Mouse (Mus musculus) MEL (cell line): ENCODE measurements around the gene Dennd2a. TPM values are rescaled to one million over a fixed set of nuclear protein-coding genes. Genes with fewer than 3 reads are reported as not detected.

Source experiments
- DNase-seq: peaks from one replicate; pipeline ENCODE4 v3.0.0; 2011; ENCODE audit warnings: low read depth, low spot score
- H3K27ac ChIP-seq: 2 replicates; pipeline ENCODE4 v1.5.1; 2012; ENCODE audit warnings: low read depth, mild to moderate bottlenecking, control low read depth, low read length, moderate library complexity; ENCODE audit not compliant: control insufficient read depth
- H3K27me3 ChIP-seq, 2 experiments: fragments of 150-350 bp in 1 of 2; sonication (generic) in 1 of 2; 2 replicates each; pipeline ENCODE4 v1.6.1; 2012; ENCODE audit warnings: low read length in 2 of 2, mild to moderate bottlenecking in 2 of 2, improper control_type of control experiment in 1 of 2, moderate library complexity in 1 of 2; ENCODE audit not compliant: insufficient read depth in 2 of 2, control insufficient read depth in 1 of 2
- H3K36me3 ChIP-seq, 2 experiments: 2 replicates each; pipeline ENCODE4 v1.6.1; 2012 to 2014; ENCODE audit warnings: low read length in 2 of 2, improper control_type of control experiment in 1 of 2, inconsistent platforms in 1 of 2, mild to moderate bottlenecking in 1 of 2; ENCODE audit not compliant: insufficient read depth in 2 of 2, control insufficient read depth in 1 of 2
- H3K4me1 ChIP-seq, 2 experiments: fragments of 150-350 bp in 1 of 2; sonication (generic) in 1 of 2; 2 replicates each; pipeline ENCODE4 v1.6.1; 2012; ENCODE audit warnings: low read length in 2 of 2, improper control_type of control experiment in 1 of 2, mild to moderate bottlenecking in 1 of 2; ENCODE audit not compliant: insufficient read depth in 2 of 2, control insufficient read depth in 1 of 2
- H3K4me3 ChIP-seq, 2 experiments: fragments of 150-350 bp in 1 of 2; sonication (generic) in 1 of 2; 2 replicates each; pipeline ENCODE4 v1.5.1; 2012; ENCODE audit warnings: low read depth in 2 of 2, low read length in 2 of 2, mild to moderate bottlenecking in 2 of 2, moderate library complexity in 2 of 2, control low read depth in 1 of 2, improper control_type of control experiment in 1 of 2; ENCODE audit not compliant: control insufficient read depth in 1 of 2, insufficient read depth in 1 of 2
- H3K79me2 ChIP-seq: 2 replicates; pipeline ENCODE4 v1.6.1; 2012; ENCODE audit warnings: mild to moderate bottlenecking, low read length, moderate library complexity; ENCODE audit not compliant: control insufficient read depth, poor library complexity, insufficient read depth
- H3K9ac ChIP-seq: 2 replicates; pipeline ENCODE4 v1.6.1; 2012; ENCODE audit warnings: low read depth, mild to moderate bottlenecking, control low read depth, low read length, moderate library complexity; ENCODE audit not compliant: control insufficient read depth, poor library complexity, severe bottlenecking
- H3K9me3 ChIP-seq: fragments of 150-350 bp; sonication (generic); replicated peaks from 2 replicates; pipeline ENCODE4 v1.6.1; 2012; ENCODE audit warnings: mild to moderate bottlenecking, low read length, improper control_type of control experiment, moderate library complexity; ENCODE audit not compliant: insufficient read depth
- BHLHE40 ChIP-seq: IDR thresholded peaks from 2 replicates; pipeline ENCODE4 v1.6.1; 2012; ENCODE audit warnings: low read depth, mild to moderate bottlenecking, inconsistent platforms, low read length, improper control_type of control experiment, borderline replicate concordance
- CHD1 ChIP-seq: IDR thresholded peaks from 2 replicates; pipeline ENCODE4 v1.6.1; 2012; ENCODE audit warnings: low read depth, mild to moderate bottlenecking, inconsistent platforms, low read length, improper control_type of control experiment
- CTCF ChIP-seq, 3 experiments: IDR thresholded peaks in 2 of 3; conservative IDR thresholded peaks in 1 of 3; 2 replicates each; pipeline ENCODE4 v1.5.1; 2011 to 2012; ENCODE audit warnings: low read length in 3 of 3, low read depth in 2 of 3, mild to moderate bottlenecking in 2 of 3, improper control_type of control experiment in 1 of 3, inconsistent platforms in 1 of 3, mixed read lengths in 1 of 3, moderate library complexity in 1 of 3; ENCODE audit not compliant: control insufficient read depth in 1 of 3, insufficient read depth in 1 of 3, poor library complexity in 1 of 3, severe bottlenecking in 1 of 3
- E2F4 ChIP-seq: IDR thresholded peaks from 2 replicates; pipeline ENCODE4 v1.6.1; 2011; ENCODE audit warnings: low read depth, low read length, improper control_type of control experiment, borderline replicate concordance
- ELF1 ChIP-seq: IDR thresholded peaks from 2 replicates; pipeline ENCODE4 v1.6.1; 2014; ENCODE audit warnings: low read depth, mild to moderate bottlenecking, inconsistent platforms, low read length, improper control_type of control experiment, moderate library complexity
- EP300 ChIP-seq, 2 experiments: IDR thresholded peaks; 2 replicates each; pipeline ENCODE4 v1.6.1; 2011; ENCODE audit warnings: improper control_type of control experiment in 2 of 2, low read length in 2 of 2, low read depth in 1 of 2, mild to moderate bottlenecking in 1 of 2
- ETS1 ChIP-seq: IDR thresholded peaks from 2 replicates; pipeline ENCODE4 v1.6.1; 2012; ENCODE audit warnings: low read depth, mild to moderate bottlenecking, inconsistent platforms, low read length, improper control_type of control experiment, moderate library complexity
- GATA1 ChIP-seq: IDR thresholded peaks from 2 replicates; pipeline ENCODE4 v1.6.1; 2011; ENCODE audit warnings: low read depth, low read length, improper control_type of control experiment
- JUND ChIP-seq: IDR thresholded peaks from 2 replicates; pipeline ENCODE4 v1.6.1; 2011; ENCODE audit warnings: low read depth, mild to moderate bottlenecking, improper control_type of control experiment, low read length
- MAX ChIP-seq: IDR thresholded peaks from 2 replicates; pipeline ENCODE4 v1.6.1; 2011; ENCODE audit warnings: low read length, improper control_type of control experiment
- MAZ ChIP-seq: IDR thresholded peaks from 2 replicates; pipeline ENCODE4 v1.6.1; 2012; ENCODE audit warnings: low read depth, mild to moderate bottlenecking, inconsistent platforms, low read length, improper control_type of control experiment
- MEF2A ChIP-seq: IDR thresholded peaks from 2 replicates; pipeline ENCODE4 v1.6.1; 2014; ENCODE audit warnings: low read depth, mild to moderate bottlenecking, inconsistent platforms, low read length, improper control_type of control experiment; ENCODE audit not compliant: poor library complexity, insufficient replicate concordance, severe bottlenecking; ENCODE audit errors: extremely low read depth
- MXI1 ChIP-seq: IDR thresholded peaks from 2 replicates; pipeline ENCODE4 v1.6.1; 2011; ENCODE audit warnings: mild to moderate bottlenecking, low read depth, low read length, improper control_type of control experiment
- MYC ChIP-seq: IDR thresholded peaks from 2 replicates; pipeline ENCODE4 v1.6.1; 2011; ENCODE audit warnings: low read depth, mild to moderate bottlenecking, low read length, improper control_type of control experiment, moderate library complexity
- NELFE ChIP-seq: IDR thresholded peaks from 2 replicates; pipeline ENCODE4 v1.6.1; 2011; ENCODE audit warnings: low read depth, low read length, improper control_type of control experiment
- POLR2AphosphoS5 ChIP-seq: IDR thresholded peaks from 2 replicates; pipeline ENCODE4 v1.6.1; 2012; ENCODE audit warnings: low read depth, borderline replicate concordance, mild to moderate bottlenecking, inconsistent platforms, low read length, moderate library complexity, mixed read lengths
- RAD21 ChIP-seq: IDR thresholded peaks from 2 replicates; pipeline ENCODE4 v1.6.1; 2011; ENCODE audit warnings: mild to moderate bottlenecking, low read depth, low read length, improper control_type of control experiment
- SIN3A ChIP-seq: IDR thresholded peaks from 2 replicates; pipeline ENCODE4 v1.6.1; 2012; ENCODE audit warnings: low read length, improper control_type of control experiment, inconsistent platforms
- SMC3 ChIP-seq: IDR thresholded peaks from 2 replicates; pipeline ENCODE4 v1.6.1; 2011; ENCODE audit warnings: low read depth, low read length, improper control_type of control experiment
- TAL1 ChIP-seq: IDR thresholded peaks from 2 replicates; pipeline ENCODE4 v1.6.1; 2012; ENCODE audit warnings: mild to moderate bottlenecking, inconsistent platforms, low read length, moderate library complexity, mixed read lengths
- UBTF ChIP-seq: IDR thresholded peaks from 2 replicates; pipeline ENCODE4 v1.6.1; 2012; ENCODE audit warnings: low read depth, mild to moderate bottlenecking, inconsistent platforms, low read length, improper control_type of control experiment, moderate library complexity, borderline replicate concordance; ENCODE audit not compliant: insufficient read depth
- USF2 ChIP-seq, 2 experiments: IDR thresholded peaks; 2 replicates each; pipeline ENCODE4 v1.6.1; 2011 to 2012; ENCODE audit warnings: improper control_type of control experiment in 2 of 2, low read length in 2 of 2, borderline replicate concordance in 1 of 2, inconsistent platforms in 1 of 2, low read depth in 1 of 2, mild to moderate bottlenecking in 1 of 2; ENCODE audit not compliant: insufficient read depth in 1 of 2
- ZNF384 ChIP-seq: IDR thresholded peaks from 2 replicates; pipeline ENCODE4 v1.6.1; 2012; ENCODE audit warnings: low read depth, mild to moderate bottlenecking, inconsistent platforms, low read length, improper control_type of control experiment
- polyA plus RNA-seq, 2 experiments: library from polyadenylated mRNA; stranded (reverse) in 1 of 2; unstranded in 1 of 2; fragments of >175 nt in 1 of 2; fragments of >200 nt in 1 of 2; gene quantifications; 2 replicates each; pipeline versions ENCODE4 v1.2.1 to v1.2.4; 2012; ENCODE audit warnings: low replicate concordance in 2 of 2, low read depth in 1 of 2; ENCODE audit not compliant: insufficient read length in 2 of 2, insufficient read depth in 1 of 2, missing spikeins in 1 of 2
- total RNA-seq: library from RNA; depleted of rRNA; stranded (reverse); fragments of 300-350 nt; gene quantifications from 2 replicates; pipeline ENCODE4 v1.2.3, GENCODE M21; 2012

Dennd2a gene
- total and polyA plus RNA-seq, 3 experiments, result 0.15 TPM; not detected in 2

DNA sequence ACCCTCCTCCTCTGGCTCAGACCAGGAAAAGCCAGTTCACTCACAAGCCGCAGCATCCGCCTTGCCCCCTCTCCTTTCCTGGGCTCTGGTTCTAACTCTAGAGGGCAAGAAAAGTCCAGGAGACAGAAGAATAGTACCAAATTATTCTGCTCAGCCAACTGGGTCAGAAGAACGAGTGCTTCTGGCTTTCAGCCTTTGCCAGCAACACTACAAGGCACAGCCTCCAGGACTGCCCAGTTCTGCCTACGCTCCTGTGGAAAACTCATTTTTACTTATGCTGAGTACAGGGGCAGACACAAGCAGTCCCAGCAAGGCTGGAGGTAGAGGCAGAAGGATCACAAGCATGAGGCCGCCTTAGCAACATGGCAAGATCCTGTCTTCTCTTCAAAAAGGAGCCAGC lies 9.6 kb downstream of the Dennd2a start:
- Histone ChIP-seq H3K4me3 (no peak overlapping the region), H3K9me3 (no peaks in the 10 kb centered on the region), H3K9ac (no peak overlapping the region), H3K4me1 (no peaks in the 10 kb centered on the region), H3K79me2 (no peaks in the 10 kb centered on the region), H3K27me3 (peaks cover 2 to 3% of the 10 kb centered on the region in 2 experiments), H3K36me3 (no peaks in the 10 kb centered on the region)
- no peak for DNase-seq
- TF ChIP-seq SMC3, result no peak
- TF ChIP-seq SIN3A, result no peak
- TF ChIP-seq RAD21, result no peak
- TF ChIP-seq JUND, result no peak
- no peak for TF ChIP-seq CHD1
- TF ChIP-seq CTCF (IDR thresholded peaks at IDR 0.05 in 2 of 3, conservative IDR thresholded peaks at IDR 0.05 in 1 of 3; ENCODE audit: control insufficient read depth in 1 of 3, insufficient read depth in 1 of 3, low read depth in 2 of 3, low read length in 3 of 3, poor library complexity in 1 of 3, severe bottlenecking in 1 of 3), result no peak
- no peak for TF ChIP-seq GATA1
- no peak for TF ChIP-seq MAX
- TF ChIP-seq, all 39 proteins: peak for 0
- no peak overlapping the region for H3K27ac ChIP-seq

DNA sequence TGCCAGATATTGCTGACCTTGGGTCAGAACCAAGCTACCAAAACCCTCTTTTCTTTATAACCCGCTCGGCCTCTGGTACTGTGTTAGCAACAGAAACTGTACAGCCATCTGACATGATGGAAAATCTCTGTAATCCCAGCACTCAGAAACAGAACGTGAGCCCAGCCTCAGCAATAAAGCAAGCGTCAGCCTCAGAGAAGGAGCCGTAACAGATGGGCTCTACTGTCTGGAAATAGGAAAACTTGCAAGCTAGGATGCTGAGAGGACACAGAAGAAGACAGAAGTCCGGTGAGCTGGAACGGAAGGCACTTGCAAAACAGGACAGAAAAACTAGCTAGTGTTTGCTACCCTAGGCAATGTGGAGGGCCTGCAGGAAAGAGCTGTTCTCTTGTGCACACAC lies 12.2 kb downstream of the Dennd2a start:
- Histone ChIP-seq H3K79me2 (no peaks in the 10 kb centered on the region), H3K4me3 (no peak overlapping the region)
- TF ChIP-seq GATA1, result no peak
- TF ChIP-seq EP300 (IDR thresholded peaks at IDR 0.05; ENCODE audit: low read depth in 1 of 2, low read length in 2 of 2), result no peak
- TF ChIP-seq MEF2A, result no peak
- no peak for TF ChIP-seq POLR2AphosphoS5
- no peak for TF ChIP-seq SIN3A
- no peak for TF ChIP-seq UBTF
- TF ChIP-seq JUND, result no peak
- TF ChIP-seq MYC, result no peak
- TF ChIP-seq ETS1, result no peak
- no peak for TF ChIP-seq USF2 (IDR thresholded peaks at IDR 0.05; ENCODE audit: borderline replicate concordance in 1 of 2, insufficient read depth in 1 of 2, low read depth in 1 of 2, low read length in 2 of 2)
- no peak for TF ChIP-seq TAL1
- no peak for TF ChIP-seq MAZ
- no peak for TF ChIP-seq ELF1
- no peak for TF ChIP-seq MXI1
- no peak for TF ChIP-seq MAX
- TF ChIP-seq ZNF384, result no peak
- TF ChIP-seq NELFE, result no peak
- no peak for TF ChIP-seq E2F4
- no peak for TF ChIP-seq BHLHE40
- TF ChIP-seq, all 39 proteins: peak for 0
- no peaks in the 10 kb centered on the region for H3K9me3 ChIP-seq
- H3K27ac ChIP-seq, result no peak overlapping the region
- H3K4me1 ChIP-seq, result no peaks in the 10 kb centered on the region
- H3K36me3 ChIP-seq, result no peaks in the 10 kb centered on the region
- DNase-seq, result no peak
- peaks cover 2% of the 10 kb centered on the region in 2 experiments for H3K27me3 ChIP-seq
- no peak overlapping the region for H3K9ac ChIP-seq
